Mouse (Mus musculus): ENCODE measurements around the gene Gm13023. TPM values are rescaled to one million over a fixed set of nuclear protein-coding genes. Genes with fewer than 3 reads are reported as not detected.
"Not testable (repeated sequence)": the region's sequence is repeated elsewhere in the genome, so short reads cannot be mapped to it uniquely, and the experiment has no call there.

The Gm13023 gene
- not detected for total RNA-seq (2021)
- long read RNA-seq, experiment 1 = 0 reads
- long read RNA-seq, experiment 2 = 0 reads

DNA sequence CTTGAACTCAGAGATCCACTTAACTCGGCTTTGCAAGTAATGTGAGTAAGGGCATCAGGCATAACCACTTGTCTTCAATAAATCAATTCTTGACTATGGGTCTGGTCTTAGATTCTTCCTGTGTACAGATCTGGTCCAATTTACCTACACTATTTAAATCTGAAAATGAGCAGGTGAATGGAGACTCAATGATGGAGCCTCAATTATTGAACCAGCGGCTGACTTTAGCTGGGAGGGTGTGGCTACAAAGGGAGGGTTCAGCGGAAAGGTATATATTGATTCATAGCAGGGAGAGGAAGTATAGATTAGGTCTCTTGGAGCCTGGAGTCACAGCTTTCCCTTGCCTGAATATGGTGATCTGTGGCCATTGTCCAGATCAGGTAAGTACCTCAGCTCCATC, at the start of gene Gm13023:
Gene Gm13023, plus strand, starts transcription at position 301 of the 400 bp plus-strand sequence.
- DNase-seq (ENCODE audit: low spot score in 2 of 2); intact Hi-C loops (cut with DNase I): not testable (repeated sequence)

GRCm38 (mm10) chr4:143815993-143816392, 26.8 kb downstream of the Gm13023 start, which contains the start of gene Gm13084:
Gm13084 (minus strand) TSS chr4:143816093.
- intact Hi-C loops (cut with DNase I) = no loop called here
- no peak for DNase-seq (ENCODE audit: low spot score in 2 of 2)

Other genes with a start within 250 kb of the Gm13023 start
- gene BC080695, start 237.7 kb upstream of the Gm13023 start, total RNA-seq (2021) = not detected
- gene Gm13057, start 237.6 kb upstream of the Gm13023 start, total RNA-seq (2021) = not detected
- gene Gm13083, start 174.3 kb upstream of the Gm13023 start, total RNA-seq (2021) = not detected
- gene Gm13088, start 132.1 kb upstream of the Gm13023 start, total RNA-seq (2021) = not detected
- not detected for gene Gm13089, start 86.6 kb upstream of the Gm13023 start, total RNA-seq (2021)
- gene Gm13078, start 69.9 kb upstream of the Gm13023 start, total RNA-seq (2021) = not detected
- gene Gm13084, start 26.7 kb downstream of the Gm13023 start, total RNA-seq (2021) = not detected
- not detected for gene Gm13103, start 57.1 kb downstream of the Gm13023 start, total RNA-seq (2021)
- gene Pramef6, start 111.0 kb downstream of the Gm13023 start, total RNA-seq (2021) = not detected
- gene Pramef25, start 161.7 kb downstream of the Gm13023 start, total RNA-seq (2021) = not detected
- not detected for gene Gm13101, start 177.6 kb downstream of the Gm13023 start, total RNA-seq (2021)
- not detected for gene Pramef17, start 205.0 kb downstream of the Gm13023 start, total RNA-seq (2021)